Comparison of ENCODE assay signal across 9 mouse cellular contexts in genomic region chr7:80667190-80667589, GRCm38 (mm10). TPM values are rescaled to one million over a fixed set of nuclear protein-coding genes. Genes with fewer than 3 reads are reported as not detected.
DNase-seq lines count a peak whose midpoint lies in the region; ATAC-seq and TF ChIP-seq lines count a peak whose summit lies in the region.
"Had no signal": no experiment of that assay in that cellular context is flagged by ENCODE, and none has a peak within 500 bp of the region (broad histone marks: within the 10 kb centered on the region; RNA-seq: fewer than 3 reads in every experiment).

No protein-coding gene starts in this region.

- 73% methylated on average over 11 of the region's 11 CpGs for WGBS in hindbrain, embryonic 16.5 days
- 77% methylated on average over 11 of the region's 11 CpGs for WGBS in hindbrain, embryonic 13.5 days
- WGBS in embryonic facial prominence, embryonic 10.5 days, result 65% methylated on average over 11 of the region's 11 CpGs
- 49% methylated on average over 11 of the region's 11 CpGs for WGBS in kidney, postnatal 0 days
- 79% methylated on average over 11 of the region's 11 CpGs for WGBS in forebrain, embryonic 12.5 days

- H3K4me3 ChIP-seq in hindbrain, embryonic 16.5 days (ENCODE audit: low read length), result no peak overlapping the region
- H3K4me3 ChIP-seq in hindbrain, embryonic 13.5 days, result no peak overlapping the region
- H3K4me3 ChIP-seq in embryonic facial prominence, embryonic 10.5 days, result no peak overlapping the region
- no peak overlapping the region for H3K4me3 ChIP-seq in kidney, postnatal 0 days (replicated peaks; ENCODE audit: low read depth, low read length)
- no peak overlapping the region for H3K4me3 ChIP-seq in forebrain, embryonic 12.5 days (replicated peaks)

- no peak overlapping the region for H3K9ac ChIP-seq in hindbrain, embryonic 16.5 days (ENCODE audit: low read depth, low read length)
- H3K9ac ChIP-seq in hindbrain, embryonic 13.5 days, result no peak overlapping the region
- no peak overlapping the region for H3K9ac ChIP-seq in kidney, postnatal 0 days (ENCODE audit: low read depth, low read length)
- H3K9ac ChIP-seq in forebrain, embryonic 12.5 days, result no peak overlapping the region

- H3K27me3 ChIP-seq in hindbrain, embryonic 16.5 days (replicated peaks; ENCODE audit: control insufficient read depth, insufficient read depth, low read length), result no peaks in the 10 kb centered on the region
- no peaks in the 10 kb centered on the region for H3K27me3 ChIP-seq in hindbrain, embryonic 13.5 days
- H3K27me3 ChIP-seq in embryonic facial prominence, embryonic 10.5 days (replicated peaks; ENCODE audit: low read depth, poor library complexity, severe bottlenecking), result no peaks in the 10 kb centered on the region
- H3K27me3 ChIP-seq in kidney, postnatal 0 days (ENCODE audit: insufficient read depth, low read length), result no peaks in the 10 kb centered on the region
- no peaks in the 10 kb centered on the region for H3K27me3 ChIP-seq in forebrain, embryonic 12.5 days

- no peaks in the 10 kb centered on the region for H3K36me3 ChIP-seq in hindbrain, embryonic 16.5 days (ENCODE audit: control insufficient read depth, insufficient read depth, low read length)
- peaks cover 2% of the 10 kb centered on the region; the same call in 1 of the 2 replicates for H3K36me3 ChIP-seq in hindbrain, embryonic 13.5 days
- H3K36me3 ChIP-seq in embryonic facial prominence, embryonic 10.5 days (replicated peaks), result no peaks in the 10 kb centered on the region
- no peaks in the 10 kb centered on the region for H3K36me3 ChIP-seq in kidney, postnatal 0 days (ENCODE audit: insufficient read depth, low read length)
- H3K36me3 ChIP-seq in forebrain, embryonic 12.5 days (replicated peaks), result no peaks in the 10 kb centered on the region

- 0 out of 2 replicates have a peak overlapping the region, but pooled peaks have one; percentile 42 for H3K27ac ChIP-seq in hindbrain, embryonic 16.5 days (ENCODE audit: low read depth, low read length)
- no peak overlapping the region for H3K27ac ChIP-seq in hindbrain, embryonic 13.5 days
- H3K27ac ChIP-seq in embryonic facial prominence, embryonic 10.5 days (replicated peaks), result peak overlapping the region; percentile 5
- peak overlapping the region; percentile 78 for H3K27ac ChIP-seq in kidney, postnatal 0 days
- no peak overlapping the region for H3K27ac ChIP-seq in forebrain, embryonic 12.5 days

- no peak for TF ChIP-seq CTCF in kidney, postnatal 0 days (IDR thresholded peaks at IDR 0.05; ENCODE audit: low read depth)

- peak; percentile 18 for DNase-seq in embryonic facial prominence, embryonic 10.5 days (ENCODE audit: low spot score)
- DNase-seq in kidney, postnatal 0 days (ENCODE audit: low spot score), result no peak
- peak; percentile 60 for DNase-seq in naive thymus-derived CD4-positive, alpha-beta T cell, adult 2 months (ENCODE audit: low read depth)
- DNase-seq in cerebellum, adult 11 months, result no peak
- no peak for DNase-seq in retina, embryonic 14.5 days (ENCODE audit: low spot score)

- no peaks in the 10 kb centered on the region; the same call in 1 of the 2 replicates for H3K4me1 ChIP-seq in hindbrain, embryonic 16.5 days (ENCODE audit: control insufficient read depth, insufficient read depth, low read depth, low read length)
- H3K4me1 ChIP-seq in hindbrain, embryonic 13.5 days (replicated peaks), result peaks cover 4% of the 10 kb centered on the region; the same call in 1 of the 2 replicates
- H3K4me1 ChIP-seq in embryonic facial prominence, embryonic 10.5 days, result peaks cover 27% of the 10 kb centered on the region
- peaks cover 8% of the 10 kb centered on the region for H3K4me1 ChIP-seq in kidney, postnatal 0 days (replicated peaks; ENCODE audit: insufficient read depth, low read length)
- 0 out of 2 replicates have a peak, but pooled peaks cover 4% of the 10 kb centered on the region for H3K4me1 ChIP-seq in forebrain, embryonic 12.5 days

- no peak for ATAC-seq in hindbrain, embryonic 16.5 days
- ATAC-seq in hindbrain, embryonic 13.5 days (ENCODE audit: low FRiP score), result no peak
- ATAC-seq in kidney, postnatal 0 days (replicated peaks; ENCODE audit: low FRiP score, low read depth), result no peak; the same call in 1 of the 2 replicates
- no peak for ATAC-seq in forebrain, embryonic 12.5 days (ENCODE audit: low FRiP score)
- ATAC-seq: forebrain, embryonic 14.5 days had no signal

- no peak overlapping the region for H3K4me2 ChIP-seq in hindbrain, embryonic 16.5 days (ENCODE audit: low read length)
- no peak overlapping the region for H3K4me2 ChIP-seq in hindbrain, embryonic 13.5 days
- no peak overlapping the region for H3K4me2 ChIP-seq in kidney, postnatal 0 days (ENCODE audit: low read length)
- H3K4me2 ChIP-seq in forebrain, embryonic 12.5 days, result no peak overlapping the region

- no peaks in the 10 kb centered on the region for H3K9me3 ChIP-seq in hindbrain, embryonic 16.5 days (ENCODE audit: control insufficient read depth, low read length)
- no peaks in the 10 kb centered on the region for H3K9me3 ChIP-seq in hindbrain, embryonic 13.5 days
- H3K9me3 ChIP-seq in embryonic facial prominence, embryonic 10.5 days, result no peaks in the 10 kb centered on the region
- H3K9me3 ChIP-seq in kidney, postnatal 0 days (replicated peaks; ENCODE audit: low read length), result no peaks in the 10 kb centered on the region
- H3K9me3 ChIP-seq in forebrain, embryonic 12.5 days, result no peaks in the 10 kb centered on the region

RNA-seq across cellular contexts. Expression of gene Crtc3, which starts 21.5 kb away (rescaled TPM):
- 14.2 and 16.1 TPM in 2 replicates for polyA plus RNA-seq in hindbrain, embryonic 16.5 days (2015; fragmentation: Nextera tagmentation; extraction: Ambion mirVana)
- 14.3 and 16.5 TPM in 2 replicates for polyA plus RNA-seq in hindbrain, embryonic 13.5 days (2015; fragmentation: Nextera tagmentation; extraction: Ambion mirVana)
- 9.0 and 11.2 TPM in 2 replicates for polyA plus RNA-seq in embryonic facial prominence, embryonic 10.5 days (2016; fragmentation: Nextera tagmentation; extraction: Ambion mirVana)
- polyA plus RNA-seq in kidney, postnatal 0 days (2015; fragmentation: Nextera tagmentation; extraction: Ambion mirVana), result 18.5 and 18.9 TPM in 2 replicates
- polyA plus RNA-seq in forebrain, embryonic 12.5 days (2016; fragmentation: Nextera tagmentation; extraction: Ambion mirVana), result 12.3 and 12.6 TPM in 2 replicates

Comparison
In these comparisons a context has a peak if more than half of its experiments do, and no peak if none do; other contexts are left out.
1. H3K27ac ChIP-seq: peak in hindbrain, embryonic 16.5 days (single experiment), embryonic facial prominence, embryonic 10.5 days (single experiment) and kidney, postnatal 0 days (single experiment); none in hindbrain, embryonic 13.5 days (single experiment) and forebrain, embryonic 12.5 days (single experiment).
2. DNase-seq: peak in embryonic facial prominence, embryonic 10.5 days (single experiment) and naive thymus-derived CD4-positive, alpha-beta T cell, adult 2 months (single experiment); none in kidney, postnatal 0 days (single experiment), cerebellum, adult 11 months (single experiment) and retina, embryonic 14.5 days (single experiment).